Mouse (Mus musculus): Measurements from ENCODE around the gene Gpr183. TPM values are rescaled to one million over a fixed set of nuclear protein-coding genes. Genes with fewer than 3 reads are reported as not detected.

The Gpr183 gene
- polyA plus RNA-seq, 1 experiment from 2014 or later = not detected

- ChIA-PET POLR2A (no interaction called here), CTCF (interaction anchor here (1.2 kb wide), 1 partner anchor 17 kb away, joined by 3 read pairs; no protein-coding TSS in a partner anchor)
- H3K27me3 ChIP-seq = no peaks in the 10 kb centered on the region
- TF ChIP-seq CTCF (IDR thresholded peaks at IDR 0.05) = no peak
- ATAC-seq (no peak), DNase-seq (ENCODE audit: low read depth, low spot score) (no peak)
- in situ Hi-C loops (cut with MboI; ENCODE audit: low pct_unique_long_range_greater_than_20kb) = no loop called here
These were observed 34.5 kb upstream of the Gpr183 start for GRCm38 (mm10) chr14:121999455-121999854.

GRCm38 (mm10) chr14:121996786-121997185, 31.8 kb upstream of the Gpr183 start:
- no peak for ATAC-seq
- in situ Hi-C loops (cut with MboI; ENCODE audit: low pct_unique_long_range_greater_than_20kb) = no loop called here
- H3K27me3 ChIP-seq = no peaks in the 10 kb centered on the region
- ChIA-PET POLR2A (no interaction called here), CTCF (no interaction called here)
- TF ChIP-seq CTCF (IDR thresholded peaks at IDR 0.05) = no peak
- no peak for DNase-seq (ENCODE audit: low read depth, low spot score)

- no peak for TF ChIP-seq CTCF (IDR thresholded peaks at IDR 0.05)
- CTCF ChIA-PET = no interaction called here
- DNase-seq (ENCODE audit: low read depth, low spot score) (no peak), ATAC-seq (no peak)
- in situ Hi-C loops (cut with MboI; ENCODE audit: low pct_unique_long_range_greater_than_20kb) = no loop called here
- POLR2A ChIA-PET = no interaction called here
- H3K27me3 ChIP-seq = no peaks in the 10 kb centered on the region
These were observed 30.5 kb upstream of the Gpr183 start for GRCm38 (mm10) chr14:121995557-121995870.

GRCm38 (mm10) chr14:121994846-121995556, 30.0 kb upstream of the Gpr183 start:
- no peaks in the 10 kb centered on the region for H3K27me3 ChIP-seq
- TF ChIP-seq CTCF (IDR thresholded peaks at IDR 0.05) = no peak
- in situ Hi-C loops (cut with MboI; ENCODE audit: low pct_unique_long_range_greater_than_20kb) = no loop called here
- POLR2A ChIA-PET = no interaction called here
- DNase-seq (ENCODE audit: low read depth, low spot score) (no peak), ATAC-seq (no peak)
- CTCF ChIA-PET = no interaction called here

GRCm38 (mm10) chr14:121994171-121994700, 29.2 kb upstream of the Gpr183 start:
- POLR2A ChIA-PET = no interaction called here
- no peaks in the 10 kb centered on the region for H3K27me3 ChIP-seq
- TF ChIP-seq CTCF (IDR thresholded peaks at IDR 0.05) = no peak
- in situ Hi-C loops (cut with MboI; ENCODE audit: low pct_unique_long_range_greater_than_20kb) = no loop called here
- CTCF ChIA-PET = no interaction called here
- ATAC-seq (no peak), DNase-seq (ENCODE audit: low read depth, low spot score) (no peak)

GRCm38 (mm10) chr14:121993616-121994015, 28.6 kb upstream of the Gpr183 start:
- no peaks in the 10 kb centered on the region for H3K27me3 ChIP-seq
- no peak for TF ChIP-seq CTCF (IDR thresholded peaks at IDR 0.05)
- POLR2A ChIA-PET = interaction anchor here (0.5 kb wide), 1 partner anchor 20 kb away, joined by 3 read pairs; no protein-coding TSS in a partner anchor
- CTCF ChIA-PET = no interaction called here
- in situ Hi-C loops (cut with MboI; ENCODE audit: low pct_unique_long_range_greater_than_20kb) = no loop called here
- ATAC-seq = no peak
- no peak for DNase-seq (ENCODE audit: low read depth, low spot score)

GRCm38 (mm10) chr14:121992395-121993280, 27.6 kb upstream of the Gpr183 start:
- TF ChIP-seq CTCF (IDR thresholded peaks at IDR 0.05) = no peak
- H3K27me3 ChIP-seq = no peaks in the 10 kb centered on the region
- ATAC-seq = no peak
- POLR2A ChIA-PET = interaction anchor here (0.5 kb wide), 1 partner anchor 21 kb away, joined by 3 read pairs; no protein-coding TSS in a partner anchor
- CTCF ChIA-PET = no interaction called here
- no peak for DNase-seq (ENCODE audit: low read depth, low spot score)
- in situ Hi-C loops (cut with MboI; ENCODE audit: low pct_unique_long_range_greater_than_20kb) = no loop called here

- no peak for TF ChIP-seq CTCF (IDR thresholded peaks at IDR 0.05)
- ChIA-PET CTCF (no interaction called here), POLR2A (no interaction called here)
- peak; percentile 72 for ATAC-seq
- in situ Hi-C loops (cut with MboI; ENCODE audit: low pct_unique_long_range_greater_than_20kb) = no loop called here
- no peak for DNase-seq (ENCODE audit: low read depth, low spot score)
- no peaks in the 10 kb centered on the region for H3K27me3 ChIP-seq
These were observed 26.9 kb upstream of the Gpr183 start for GRCm38 (mm10) chr14:121991921-121992320.

GRCm38 (mm10) chr14:121990897-121991296, 25.9 kb upstream of the Gpr183 start:
- no peak for TF ChIP-seq CTCF (IDR thresholded peaks at IDR 0.05)
- H3K27me3 ChIP-seq = no peaks in the 10 kb centered on the region
- DNase-seq (ENCODE audit: low read depth, low spot score) = no peak
- in situ Hi-C loops (cut with MboI; ENCODE audit: low pct_unique_long_range_greater_than_20kb) = no loop called here
- CTCF ChIA-PET = no interaction called here
- no peak for ATAC-seq
- POLR2A ChIA-PET = no interaction called here

GRCm38 (mm10) chr14:121989869-121990268, 24.9 kb upstream of the Gpr183 start:
- in situ Hi-C loops (cut with MboI; ENCODE audit: low pct_unique_long_range_greater_than_20kb) = no loop called here
- no peaks in the 10 kb centered on the region for H3K27me3 ChIP-seq
- ATAC-seq (no peak), DNase-seq (ENCODE audit: low read depth, low spot score) (no peak)
- no peak for TF ChIP-seq CTCF (IDR thresholded peaks at IDR 0.05)
- POLR2A ChIA-PET = interaction anchor here (0.7 kb wide), 1 partner anchor 25 kb away, joined by 3 read pairs; no protein-coding TSS in a partner anchor
- CTCF ChIA-PET = no interaction called here

- no peaks in the 10 kb centered on the region for H3K27me3 ChIP-seq
- no peak for DNase-seq (ENCODE audit: low read depth, low spot score)
- no peak for TF ChIP-seq CTCF (IDR thresholded peaks at IDR 0.05)
- in situ Hi-C loops (cut with MboI; ENCODE audit: low pct_unique_long_range_greater_than_20kb) = no loop called here
- POLR2A ChIA-PET = interaction anchor here (0.7 kb wide), 1 partner anchor 25 kb away, joined by 3 read pairs; no protein-coding TSS in a partner anchor
- no peak for ATAC-seq
- CTCF ChIA-PET = no interaction called here
These were observed 24.3 kb upstream of the Gpr183 start for GRCm38 (mm10) chr14:121989331-121989730.

Measured in Patski (cell line).